Mouse (Mus musculus) embryo, embryonic 11 days (tissue): ENCODE measurements around the gene Lyst.
"Not testable (repeated sequence)": the region's sequence is repeated elsewhere in the genome, so short reads cannot be mapped to it uniquely, and the experiment has no call there.

Experiments used
- DNase-seq: peaks from one replicate; pipeline ENCODE4 v3.0.0-alpha.2; 2015

The Lyst gene

DNA sequence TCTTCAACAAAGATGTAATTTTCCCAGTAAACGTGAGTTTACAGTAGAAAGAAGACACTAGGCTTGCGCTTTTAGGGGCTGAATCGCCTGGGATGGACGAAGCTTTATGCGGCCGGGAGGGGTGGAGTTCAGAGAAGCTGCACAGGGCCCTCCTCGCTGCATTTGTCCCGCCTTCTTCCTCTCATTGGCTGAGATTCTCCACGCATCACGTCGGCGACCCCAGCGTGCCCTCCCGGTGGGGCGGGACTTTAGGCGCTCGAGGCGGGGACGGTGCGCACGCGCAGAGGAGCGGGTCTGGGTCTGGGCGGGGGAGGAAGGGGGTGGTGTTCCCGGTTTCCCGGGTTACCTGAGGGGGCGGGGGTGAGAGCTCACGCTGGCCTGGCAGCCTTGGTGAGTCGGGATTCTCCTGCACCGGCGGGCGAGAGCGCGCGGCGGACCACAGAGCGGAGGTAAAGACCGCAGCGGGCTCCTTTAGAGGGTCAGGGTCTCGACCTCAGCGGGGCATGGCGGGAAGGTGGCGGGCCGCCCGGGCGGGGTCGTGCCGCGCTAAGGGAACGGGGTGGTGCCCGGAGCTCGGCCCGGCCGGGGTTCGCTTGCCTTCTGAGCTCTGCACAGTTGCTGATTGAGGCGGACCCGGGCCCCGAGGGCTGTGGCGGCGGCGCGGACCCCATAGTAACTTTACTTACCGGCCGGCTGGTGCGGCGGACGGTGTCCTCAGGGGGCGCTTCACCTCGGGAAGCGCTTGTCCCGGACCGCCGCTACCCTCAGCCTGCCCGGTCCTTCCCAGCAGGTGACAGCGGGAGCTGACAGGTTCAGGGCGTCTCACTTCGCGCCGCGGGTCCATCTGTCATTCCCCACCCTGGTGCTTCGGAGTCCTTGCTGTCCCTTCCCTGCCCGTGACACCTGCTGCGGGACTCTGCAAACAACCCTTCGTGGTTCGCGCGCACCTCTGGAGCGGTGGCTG is at the start of gene Lyst:
Gene Lyst (plus strand): TSS at position 350 of the 964 bp plus-strand sequence.
- DNase-seq, result peak; percentile 99

DNA sequence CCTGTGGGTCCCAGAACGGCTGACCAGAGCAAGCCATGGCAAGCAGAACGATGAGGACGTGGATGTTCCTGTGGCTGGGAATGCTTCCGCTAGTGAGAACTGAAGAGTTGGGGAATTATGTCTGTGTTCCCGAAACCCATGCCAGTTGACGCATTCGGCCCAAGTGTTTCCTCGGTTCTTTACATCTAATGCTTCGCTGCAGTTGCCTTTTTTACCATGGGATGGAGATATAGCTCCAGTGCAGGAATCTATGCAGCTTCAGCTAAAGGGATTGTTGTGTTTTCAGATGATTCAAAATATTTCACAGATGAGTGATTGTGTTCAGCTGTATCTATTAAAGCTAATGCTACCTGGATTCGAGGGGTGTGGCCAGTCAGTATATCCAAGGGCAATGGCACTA is 47.1 kb upstream of the Lyst start:
- not testable (repeated sequence) for DNase-seq

DNA sequence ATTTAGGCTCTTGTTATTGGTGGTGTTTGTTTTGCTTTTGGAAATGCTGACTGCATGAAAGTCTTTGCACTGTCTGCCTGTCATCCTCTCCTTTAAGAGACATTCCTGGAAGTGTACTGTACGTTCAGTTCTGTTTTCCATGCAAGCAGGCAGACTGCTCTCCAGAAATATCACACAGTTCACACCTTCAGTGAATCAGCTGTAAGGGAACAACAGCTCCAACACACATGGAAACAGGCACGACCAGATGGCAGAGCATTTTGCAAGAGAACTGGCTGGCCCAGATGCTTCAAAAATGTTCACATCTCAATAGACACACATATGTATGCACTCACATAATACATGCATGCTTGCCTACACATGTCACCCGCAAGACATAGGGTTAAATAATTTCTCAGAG is 43.4 kb upstream of the Lyst start:
- no peak for DNase-seq

GRCm38 (mm10) chr13:13547889-13548288 is 42.3 kb upstream of the Lyst start:
- no peak for DNase-seq

GRCm38 (mm10) chr13:13548431-13549190 is 41.6 kb upstream of the Lyst start:
- DNase-seq, result no peak

GRCm38 (mm10) chr13:13549687-13550660 is 40.2 kb upstream of the Lyst start:
- DNase-seq, result no peak

DNA sequence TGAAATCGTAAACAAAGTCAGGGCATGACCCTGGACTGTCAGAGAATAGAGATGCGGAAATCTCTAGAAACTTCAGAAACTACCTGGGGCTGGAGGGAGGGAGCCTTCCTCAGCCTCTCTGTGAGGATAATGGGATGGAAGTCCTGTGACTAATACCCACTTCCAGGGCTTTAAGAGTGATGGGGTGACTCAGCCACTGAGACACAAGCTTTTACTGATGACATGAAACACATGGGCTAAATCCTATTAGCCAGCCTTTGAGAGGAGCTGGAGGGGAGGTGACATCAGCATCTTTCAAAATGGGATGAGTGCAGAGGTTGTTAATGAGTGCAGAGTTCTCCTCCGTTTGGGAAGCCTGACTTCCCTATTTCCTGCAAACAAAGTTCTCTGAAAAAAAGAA is 38.2 kb upstream of the Lyst start:
- no peak for DNase-seq

GRCm38 (mm10) chr13:13553660-13554059 is 36.5 kb upstream of the Lyst start:
- no peak for DNase-seq

DNA sequence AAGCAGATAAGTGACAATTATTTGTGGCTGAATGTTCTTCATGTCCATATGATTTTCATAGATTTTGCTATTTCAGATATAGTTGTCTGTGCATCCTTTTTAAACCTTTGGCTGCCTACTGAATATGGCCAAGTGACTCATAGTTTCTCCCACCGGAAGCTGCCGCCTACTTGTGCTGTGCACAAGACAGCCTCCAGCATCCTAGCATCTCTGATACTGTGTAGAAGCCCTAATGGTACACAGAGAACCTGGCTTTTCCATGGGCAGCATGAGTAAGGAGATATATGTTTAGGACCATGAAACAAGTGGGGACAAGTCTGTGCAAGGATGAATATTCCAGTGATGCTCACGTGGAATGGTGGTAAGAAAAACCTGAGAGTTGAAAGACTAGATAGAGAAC is 35.0 kb upstream of the Lyst start:
- no peak for DNase-seq

DNA sequence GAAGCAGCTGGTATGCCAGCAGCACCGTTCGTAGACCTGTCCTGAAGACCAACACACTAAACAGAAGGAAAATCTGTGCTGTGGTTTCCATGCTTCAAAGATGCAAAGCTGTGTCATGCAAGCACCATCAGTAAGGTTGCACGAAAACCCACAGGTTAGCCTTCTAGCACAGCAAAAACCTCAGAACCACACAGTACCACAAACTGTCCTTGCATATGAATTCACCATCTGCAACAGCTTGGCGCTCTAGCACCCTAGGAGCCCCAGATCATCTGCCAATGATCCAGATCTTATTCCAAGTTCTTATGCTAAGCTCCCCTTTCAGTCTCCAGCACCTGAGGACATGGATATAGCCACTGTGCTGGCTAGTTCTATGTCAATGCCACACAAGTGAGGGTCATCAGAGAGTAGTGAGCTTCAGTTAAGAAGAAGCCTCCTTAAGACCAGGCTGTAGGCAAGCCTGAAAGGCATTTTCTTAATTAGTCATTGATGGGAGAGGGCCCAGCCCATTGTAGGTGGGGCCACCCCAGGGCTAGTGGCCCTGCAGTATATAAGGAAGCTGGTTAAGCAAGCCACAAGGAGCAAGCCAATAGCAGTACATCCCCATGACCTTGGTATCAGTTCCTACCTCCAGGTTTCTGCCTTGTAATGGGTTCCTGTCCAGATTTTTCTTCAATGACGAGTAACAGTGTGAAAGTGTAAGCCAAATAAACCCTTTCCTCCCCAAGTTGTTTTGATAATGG is 33.0 kb upstream of the Lyst start:
- DNase-seq, result no peak

DNA sequence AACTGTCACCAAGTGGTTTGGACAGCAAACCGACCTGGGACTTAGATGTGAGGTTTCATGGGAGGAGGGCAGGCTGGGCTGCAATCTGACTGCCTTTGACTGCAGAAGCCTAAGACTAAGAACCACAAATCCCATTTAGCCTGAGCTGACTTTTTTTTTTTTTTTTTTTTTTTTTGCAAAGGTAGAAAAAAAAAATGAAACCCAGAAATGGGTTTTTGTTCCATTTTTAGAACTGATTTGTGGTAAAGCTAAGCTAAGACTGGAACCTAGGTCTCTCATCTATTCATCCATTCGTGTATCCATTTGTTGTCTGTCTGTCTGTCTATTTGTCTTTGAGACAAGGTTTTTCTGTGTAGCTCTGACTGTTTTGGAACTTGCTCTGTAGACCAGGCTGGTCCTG is 31.9 kb upstream of the Lyst start:
- DNase-seq, result no peak

DNA sequence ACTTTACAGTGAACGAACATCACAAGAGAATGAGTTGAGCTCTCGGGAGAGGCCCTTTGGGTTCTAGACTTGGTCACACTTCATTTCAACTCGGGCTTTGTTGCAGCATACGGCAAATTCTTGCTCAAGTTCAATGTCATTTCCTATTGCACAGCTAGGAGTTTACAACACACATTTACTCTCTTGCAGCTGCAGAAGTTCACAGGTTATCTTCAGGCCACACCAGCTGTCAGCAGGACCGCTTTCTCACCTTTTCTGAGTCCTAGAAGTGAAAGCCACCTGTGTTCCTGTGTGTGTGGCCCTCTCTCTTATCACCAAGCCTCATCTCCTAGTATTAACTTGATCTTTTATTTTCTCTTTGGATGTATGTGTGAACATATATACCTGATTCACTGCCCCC is 31.3 kb upstream of the Lyst start:
- no peak for DNase-seq

DNA sequence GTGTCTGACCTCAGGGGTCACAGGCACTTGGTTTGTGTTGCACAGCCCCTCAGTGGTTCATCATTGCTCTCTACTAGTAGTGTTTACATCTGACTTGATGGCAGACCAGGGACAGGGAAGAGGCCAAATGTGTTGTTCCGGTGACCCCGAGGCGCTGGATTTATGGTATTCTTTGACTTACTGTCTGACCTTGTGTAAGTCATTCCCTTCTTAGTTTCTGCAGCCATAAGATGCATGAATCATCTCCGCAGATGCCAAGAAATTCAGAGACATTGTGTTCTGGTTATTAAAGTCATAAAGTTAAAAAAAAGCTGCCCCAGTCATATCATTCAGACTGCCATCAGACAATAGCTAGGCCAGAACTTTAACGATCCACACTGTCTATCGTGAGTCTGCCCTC is 27.6 kb upstream of the Lyst start:
- DNase-seq, result no peak

DNA sequence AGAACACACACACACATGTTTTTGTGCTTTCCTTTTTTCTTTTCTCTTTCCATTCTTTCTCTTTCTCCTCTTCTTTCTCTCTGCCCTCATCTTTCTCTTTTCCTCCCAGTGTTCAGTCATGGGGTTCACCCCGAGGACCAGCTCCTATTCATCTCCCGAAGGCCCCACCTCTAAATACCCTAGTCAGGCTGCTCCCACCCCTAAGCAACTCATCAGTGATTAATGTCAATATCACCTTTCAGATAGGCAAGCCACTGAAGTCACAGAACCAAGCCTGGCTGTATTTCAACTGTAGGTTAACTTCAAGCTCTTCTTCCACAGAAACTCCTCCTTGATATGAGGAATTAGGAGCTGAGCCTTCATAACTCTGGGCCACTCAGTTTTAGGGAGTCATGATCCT is 26.1 kb upstream of the Lyst start:
- DNase-seq, result no peak

DNA sequence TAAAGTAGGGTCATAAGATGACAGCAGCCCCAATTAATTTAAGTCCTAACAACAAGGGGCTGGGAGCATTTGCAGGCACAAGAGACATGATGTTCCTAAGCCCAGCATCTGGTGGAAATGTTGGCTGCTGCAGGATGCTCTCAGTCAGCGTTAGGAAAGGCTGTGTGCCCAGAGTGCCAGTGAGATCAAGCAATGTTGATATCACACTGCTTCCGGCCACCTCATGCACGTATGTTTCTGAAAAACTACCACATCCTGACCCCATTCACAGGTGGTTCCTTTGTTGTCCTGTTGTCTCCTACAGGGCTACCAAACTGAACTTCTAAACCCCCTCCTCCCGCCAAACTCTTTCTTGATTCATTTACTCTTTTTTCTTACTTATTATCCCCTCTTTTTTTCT is 25.7 kb upstream of the Lyst start:
- no peak for DNase-seq

DNA sequence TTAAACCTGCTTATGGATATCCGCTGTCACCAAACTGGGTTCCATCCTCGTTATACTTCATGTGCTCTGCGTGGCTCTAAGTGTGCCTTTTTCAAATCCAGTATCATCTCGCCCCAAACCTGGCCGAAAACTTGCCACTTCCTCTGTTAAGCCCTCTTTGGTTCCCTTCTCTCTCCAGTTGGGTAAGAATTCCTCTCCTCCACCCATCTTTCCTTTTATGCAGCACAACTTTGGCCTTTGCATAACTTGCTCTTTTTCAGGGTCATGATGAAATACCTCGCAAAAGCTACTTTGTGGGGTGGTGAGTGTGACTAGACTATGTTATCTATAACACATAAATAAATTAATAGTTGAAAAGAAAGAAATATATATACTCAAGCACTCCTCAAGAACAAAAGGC is 22.6 kb upstream of the Lyst start:
- no peak for DNase-seq

DNA sequence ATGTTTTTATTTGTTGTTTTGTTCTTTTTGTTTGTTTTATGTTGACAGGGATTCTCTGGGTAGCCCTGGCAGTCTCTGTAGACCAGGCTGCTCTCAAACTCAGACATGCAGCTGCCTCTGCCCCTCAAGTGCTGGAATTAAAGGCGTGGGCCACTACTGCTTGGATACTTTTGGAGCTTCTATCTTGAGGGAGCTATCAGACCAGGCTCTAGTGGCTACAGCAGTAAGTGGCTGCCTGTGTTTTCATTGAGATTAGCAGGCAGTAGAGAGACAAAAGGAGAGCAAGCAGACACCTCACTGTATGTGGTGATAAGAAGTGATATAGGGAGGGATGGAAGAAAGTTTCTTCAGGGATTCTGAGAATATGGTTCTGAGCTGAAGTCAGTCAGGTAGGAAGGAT is 21.4 kb upstream of the Lyst start:
- DNase-seq, result no peak

DNA sequence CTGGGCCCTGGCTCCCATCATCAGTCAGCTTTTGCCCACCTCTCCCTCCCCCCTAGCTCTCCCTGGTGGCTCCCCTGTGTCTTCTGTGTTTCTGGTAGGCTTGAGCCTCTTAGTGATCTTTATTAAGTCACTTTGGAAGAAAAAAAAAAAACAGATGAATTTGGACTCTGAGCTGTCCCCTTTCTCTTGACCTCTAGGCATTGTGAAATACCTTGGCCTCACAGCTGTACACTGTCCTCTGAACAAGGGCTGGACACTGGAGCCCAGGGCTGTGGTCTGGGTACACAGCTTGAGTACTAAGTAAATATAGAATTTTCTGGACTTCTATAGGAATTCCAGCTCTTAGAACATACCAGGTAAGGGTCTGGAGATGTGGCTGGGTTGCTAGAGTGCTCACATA is 20.6 kb upstream of the Lyst start:
- DNase-seq, result no peak

DNA sequence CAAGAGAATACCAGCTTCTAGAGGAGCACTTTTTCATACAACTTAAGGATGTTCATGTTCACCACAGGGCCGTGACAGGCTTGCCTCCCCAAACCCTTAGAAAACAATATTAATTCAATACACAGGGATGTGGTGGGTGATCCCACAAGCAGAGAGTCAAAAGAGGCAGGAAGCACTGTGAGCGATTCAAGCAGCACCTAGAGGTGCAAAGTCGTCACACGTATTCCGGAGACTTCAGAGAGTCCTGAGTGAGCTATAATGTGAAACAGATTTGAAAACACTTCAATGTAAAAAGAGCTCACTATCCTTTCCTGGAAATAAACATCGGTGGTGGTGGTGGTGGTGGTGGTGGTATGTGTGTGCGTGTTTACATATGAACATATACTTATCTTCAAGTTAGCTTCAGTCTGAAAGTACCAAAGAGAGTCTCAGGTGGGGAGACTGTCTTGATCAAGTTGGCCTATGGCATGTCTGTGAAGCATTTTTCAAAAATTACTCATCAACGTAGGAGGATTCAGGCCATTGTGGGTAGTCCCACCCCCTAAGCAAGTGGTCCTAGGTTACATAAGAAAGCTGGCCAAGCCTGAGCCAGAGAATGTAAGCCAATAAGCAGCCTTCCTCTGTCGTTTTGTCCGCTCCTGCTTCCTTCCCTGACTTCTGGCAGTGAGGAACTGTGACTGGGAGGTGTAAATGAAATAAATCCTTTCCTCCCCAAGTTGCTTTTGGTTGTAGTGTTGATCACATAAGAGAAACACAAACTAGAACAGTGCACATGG is 17.9 kb upstream of the Lyst start:
- no peak for DNase-seq

GRCm38 (mm10) chr13:13572941-13573340 is 17.3 kb upstream of the Lyst start:
- DNase-seq, result no peak

GRCm38 (mm10) chr13:13573572-13574257 is 16.5 kb upstream of the Lyst start:
- no peak for DNase-seq
